Mouse (Mus musculus) myocyte (in vitro differentiated cells): ENCODE measurements around the gene Atf6. TPM values are rescaled to one million over a fixed set of nuclear protein-coding genes. Genes with fewer than 3 reads are reported as not detected.
A peak's percentile ranks its signal among the peaks of the same experiment; 100 is the strongest.

Experiments used
- H3K27me3 ChIP-seq: one replicate; pipeline ENCODE4 v1.6.1; 2011; ENCODE audit not compliant: control insufficient read depth, insufficient read depth, insufficient read length
- H3K36me3 ChIP-seq: one replicate; pipeline ENCODE4 v1.6.1; 2011; ENCODE audit not compliant: control insufficient read depth, insufficient read depth
- H3K4me2 ChIP-seq: one replicate; pipeline ENCODE4 v1.6.1; 2011; ENCODE audit warnings: low read depth, control low read depth
- H3K4me3 ChIP-seq: one replicate; pipeline ENCODE4 v1.5.1; 2011; ENCODE audit warnings: mild to moderate bottlenecking, control low read depth, moderate library complexity
- H3K79me2 ChIP-seq: one replicate; pipeline ENCODE4 v1.6.1; 2011; ENCODE audit not compliant: control insufficient read depth, insufficient read depth
- H3ac ChIP-seq: one replicate; pipeline ENCODE4 v1.6.1; 2011; ENCODE audit not compliant: control insufficient read depth, insufficient read length
- CEBPB ChIP-seq: IDR thresholded peaks from 2 replicates; pipeline ENCODE4 v1.6.1; 2011; ENCODE audit warnings: mild to moderate bottlenecking, moderate library complexity; ENCODE audit not compliant: poor library complexity, insufficient read depth, severe bottlenecking
- E2F4 ChIP-seq: IDR thresholded peaks from one replicate; pipeline ENCODE4 v1.6.1; 2011; ENCODE audit warnings: mild to moderate bottlenecking, control low read depth, moderate library complexity; ENCODE audit not compliant: insufficient read depth
- MAX ChIP-seq: IDR thresholded peaks from one replicate; pipeline ENCODE4 v1.6.1; 2011; ENCODE audit warnings: low read depth, mild to moderate bottlenecking, control low read depth
- MYOD1 ChIP-seq, 3 experiments: IDR thresholded peaks; one replicate each; pipeline ENCODE4 v1.6.1; 2011; ENCODE audit warnings: control low read depth in 2 of 3, low read depth in 2 of 3, mild to moderate bottlenecking in 2 of 3, moderate library complexity in 1 of 3; ENCODE audit not compliant: insufficient read length in 2 of 3, control insufficient read depth in 1 of 3
- MYOG ChIP-seq, 3 experiments: IDR thresholded peaks; one replicate each; pipeline ENCODE4 v1.6.1; 2011; ENCODE audit warnings: control low read depth in 2 of 3, low read depth in 2 of 3, mild to moderate bottlenecking in 2 of 3; ENCODE audit not compliant: insufficient read length in 2 of 3, control insufficient read depth in 1 of 3, insufficient read depth in 1 of 3
- POLR2A ChIP-seq: IDR thresholded peaks from one replicate; pipeline ENCODE4 v1.6.1; 2011; ENCODE audit warnings: low read depth, mild to moderate bottlenecking, control low read depth, moderate library complexity; ENCODE audit not compliant: insufficient read length
- POLR2AphosphoS2 ChIP-seq: IDR thresholded peaks from one replicate; pipeline ENCODE4 v1.6.1; 2011; ENCODE audit warnings: low read depth, control low read depth; ENCODE audit not compliant: insufficient read length
- REST ChIP-seq: IDR thresholded peaks from one replicate; pipeline ENCODE4 v1.6.1; 2011; ENCODE audit warnings: mild to moderate bottlenecking, control low read depth, moderate library complexity; ENCODE audit not compliant: insufficient read depth, insufficient read length
- SRF ChIP-seq: IDR thresholded peaks from one replicate; pipeline ENCODE4 v1.6.1; 2011; ENCODE audit warnings: low read depth; ENCODE audit not compliant: control insufficient read depth, insufficient read length
- TCF12 ChIP-seq: IDR thresholded peaks from one replicate; pipeline ENCODE4 v1.6.1; 2011; ENCODE audit warnings: mild to moderate bottlenecking, control low read depth; ENCODE audit not compliant: poor library complexity, insufficient read depth, severe bottlenecking
- TCF3 ChIP-seq: IDR thresholded peaks from one replicate; pipeline ENCODE4 v1.6.1; 2011; ENCODE audit warnings: low read depth, control low read depth; ENCODE audit not compliant: insufficient read length
- USF1 ChIP-seq: IDR thresholded peaks from one replicate; pipeline ENCODE4 v1.6.1; 2011; ENCODE audit warnings: low read depth, mild to moderate bottlenecking, control low read depth, moderate library complexity
- polyA plus RNA-seq: library from polyadenylated mRNA; unstranded; fragments of >200 nt; fragmentation: generic; extraction: Trizol; gene quantifications from one replicate; pipeline ENCODE4 v1.2.1, GENCODE M21; 2012; ENCODE audit warnings: missing spikeins

Gene Atf6
- polyA plus RNA-seq, 1 experiment = 40.2 TPM

DNA sequence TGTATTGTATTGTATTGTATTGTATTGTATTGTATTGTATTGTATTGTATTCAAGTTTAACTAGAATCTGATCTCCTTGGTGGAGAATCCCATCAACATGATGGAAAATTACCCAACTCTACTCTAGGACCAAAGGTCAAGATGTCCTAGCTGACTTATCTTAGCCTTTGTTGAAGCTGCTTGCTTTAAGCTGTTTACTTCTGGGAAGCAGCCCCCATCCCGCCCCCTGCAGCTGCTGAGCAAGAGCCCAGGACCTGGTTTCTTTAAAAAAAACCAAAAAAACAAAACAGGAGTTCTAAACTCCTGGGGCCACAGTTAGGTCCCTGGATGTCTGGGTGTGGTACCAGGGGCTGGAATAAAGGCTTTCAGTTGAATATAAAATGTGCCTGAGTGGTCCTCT, 24.7 kb upstream of the Atf6 start:
- Histone ChIP-seq H3K36me3 (no peaks in the 10 kb centered on the region), H3K4me3 (no peak overlapping the region), H3K79me2 (no peaks in the 10 kb centered on the region), H3K27me3 (no peaks in the 10 kb centered on the region), H3K4me2 (no peak overlapping the region), H3ac (no peak overlapping the region)
- TF ChIP-seq CEBPB (no peak), MYOD1 (IDR thresholded peaks at IDR 0.05; ENCODE audit: control insufficient read depth in 1 of 3, insufficient read length in 2 of 3, low read depth in 2 of 3) (no peak), TCF12 (no peak), USF1 (no peak), REST (no peak), POLR2A (no peak), MYOG (IDR thresholded peaks at IDR 0.05; ENCODE audit: control insufficient read depth in 1 of 3, insufficient read depth in 1 of 3, insufficient read length in 2 of 3, low read depth in 2 of 3) (no peak), MAX (no peak), SRF (no peak), POLR2AphosphoS2 (no peak), TCF3 (no peak), E2F4 (no peak)

DNA sequence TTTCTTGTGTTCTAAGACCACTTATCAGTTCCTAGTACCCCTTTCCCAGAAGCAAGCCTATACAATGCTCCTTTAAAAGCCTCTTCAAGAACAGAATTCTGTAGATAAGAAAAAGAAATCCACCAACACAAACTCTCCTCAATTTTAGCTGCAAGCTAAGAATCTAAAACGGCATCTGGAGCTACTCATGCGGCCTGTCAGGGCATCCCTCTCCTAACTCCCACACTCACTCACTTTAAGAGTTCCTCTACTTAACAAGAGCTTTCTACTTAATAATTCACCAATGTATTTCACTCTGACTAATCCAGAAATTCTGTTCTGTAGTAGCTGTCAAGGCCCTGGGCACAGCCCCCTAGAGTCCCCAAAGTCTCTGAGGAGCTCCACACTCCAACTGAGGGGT, 24.1 kb upstream of the Atf6 start:
- H3K79me2 ChIP-seq = no peaks in the 10 kb centered on the region
- no peaks in the 10 kb centered on the region for H3K27me3 ChIP-seq
- no peaks in the 10 kb centered on the region for H3K36me3 ChIP-seq
- no peak overlapping the region for H3ac ChIP-seq
- no peak overlapping the region for H3K4me3 ChIP-seq
- TF ChIP-seq TCF3 (no peak), SRF (no peak), MYOG (IDR thresholded peaks at IDR 0.05; ENCODE audit: control insufficient read depth in 1 of 3, insufficient read depth in 1 of 3, insufficient read length in 2 of 3, low read depth in 2 of 3) (no peak), POLR2AphosphoS2 (no peak), E2F4 (no peak), MYOD1 (IDR thresholded peaks at IDR 0.05; ENCODE audit: control insufficient read depth in 1 of 3, insufficient read length in 2 of 3, low read depth in 2 of 3) (no peak), POLR2A (no peak), TCF12 (no peak), CEBPB (no peak), USF1 (no peak), REST (no peak), MAX (no peak)
- no peak overlapping the region for H3K4me2 ChIP-seq

DNA sequence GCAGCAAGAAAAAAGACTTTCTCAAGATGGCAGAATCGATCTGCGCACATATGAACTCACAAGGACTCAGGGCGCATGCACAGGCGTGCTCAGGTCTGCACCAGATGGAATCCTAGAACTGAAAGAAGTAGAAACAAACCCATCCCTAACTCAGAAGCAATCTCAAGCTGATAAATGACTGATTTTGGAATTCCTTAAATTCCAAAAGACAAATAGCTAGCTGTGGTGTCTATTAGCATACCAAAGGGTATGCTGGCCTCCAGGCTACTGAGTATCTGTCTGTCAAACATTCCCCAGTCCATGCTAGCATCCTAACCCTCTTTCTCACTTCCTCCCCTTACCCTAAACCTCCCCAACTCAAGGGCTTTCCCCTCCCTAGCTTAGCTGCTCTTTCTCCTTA, 21.7 kb upstream of the Atf6 start:
- Histone ChIP-seq H3ac (no peak overlapping the region), H3K4me3 (no peak overlapping the region), H3K79me2 (peaks cover 4% of the 10 kb centered on the region), H3K36me3 (no peaks in the 10 kb centered on the region), H3K4me2 (no peak overlapping the region), H3K27me3 (no peaks in the 10 kb centered on the region)
- TF ChIP-seq E2F4 (no peak), TCF3 (no peak), USF1 (no peak), MAX (no peak), REST (no peak), TCF12 (no peak), MYOD1 (IDR thresholded peaks at IDR 0.05; ENCODE audit: control insufficient read depth in 1 of 3, insufficient read length in 2 of 3, low read depth in 2 of 3) (no peak), MYOG (IDR thresholded peaks at IDR 0.05; ENCODE audit: control insufficient read depth in 1 of 3, insufficient read depth in 1 of 3, insufficient read length in 2 of 3, low read depth in 2 of 3) (no peak), CEBPB (no peak), POLR2AphosphoS2 (no peak), SRF (no peak), POLR2A (no peak)

DNA sequence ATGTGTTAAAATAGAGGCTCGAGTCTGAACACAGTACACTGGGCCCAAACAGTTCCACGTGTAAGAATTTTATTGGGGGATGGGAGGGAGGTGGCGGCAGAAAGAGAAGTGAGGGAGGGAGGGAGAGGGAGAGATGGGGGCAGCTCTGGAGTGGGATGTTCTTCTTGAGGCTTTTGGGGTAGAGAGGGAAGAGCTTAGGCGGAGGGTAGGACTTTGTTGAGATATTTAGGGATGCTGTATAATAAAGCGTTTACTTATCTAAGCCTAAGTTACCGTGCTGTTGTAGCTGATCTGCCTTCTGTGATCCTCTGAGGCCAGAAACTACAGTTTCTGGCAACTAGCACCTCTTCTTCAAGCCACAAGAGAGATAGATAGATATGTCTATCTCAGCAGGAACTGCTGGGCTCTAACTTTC, 18.5 kb upstream of the Atf6 start:
- Histone ChIP-seq H3K36me3 (no peaks in the 10 kb centered on the region), H3K27me3 (no peaks in the 10 kb centered on the region), H3K4me3 (no peak overlapping the region), H3K4me2 (no peak overlapping the region), H3K79me2 (peaks cover 12% of the 10 kb centered on the region), H3ac (no peak overlapping the region)
- TF ChIP-seq REST = no peak
- no peak for TF ChIP-seq TCF12
- TF ChIP-seq SRF = no peak
- TF ChIP-seq POLR2A = no peak
- TF ChIP-seq MAX = no peak
- no peak for TF ChIP-seq POLR2AphosphoS2
- no peak for TF ChIP-seq MYOG (IDR thresholded peaks at IDR 0.05; ENCODE audit: control insufficient read depth in 1 of 3, insufficient read depth in 1 of 3, insufficient read length in 2 of 3, low read depth in 2 of 3)
- no peak for TF ChIP-seq TCF3
- no peak for TF ChIP-seq E2F4

DNA sequence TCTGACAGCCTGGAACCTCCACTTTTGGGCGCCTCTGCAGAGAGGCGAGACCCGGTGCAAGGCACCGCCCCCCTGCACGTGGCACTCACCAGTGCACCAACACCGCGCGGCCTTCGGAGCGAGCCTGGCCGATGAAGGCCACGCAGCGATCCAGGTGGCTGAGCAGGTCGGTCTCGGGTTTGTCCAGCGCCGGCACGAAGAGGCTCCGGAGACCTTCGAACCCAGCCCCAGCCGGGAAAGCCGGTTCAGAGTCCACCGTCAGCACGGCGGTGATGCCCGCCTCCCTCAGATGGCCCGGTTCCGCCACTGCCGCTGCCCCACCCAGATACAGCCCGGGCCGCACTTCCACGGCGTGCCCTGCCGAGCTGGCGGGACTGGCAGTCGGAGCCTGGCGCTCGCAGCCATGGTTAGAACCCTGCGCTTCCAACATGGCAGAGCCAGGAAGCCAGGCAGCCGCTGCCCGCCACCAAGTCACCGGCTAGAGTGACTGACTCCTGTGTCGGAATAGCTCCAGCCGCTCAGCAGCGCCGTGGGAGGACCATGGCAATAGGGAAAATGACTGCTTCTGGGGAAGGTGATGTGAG, 17.5 kb upstream of the Atf6 start, which contains the start of the genes Gm26620 and Dusp12:
Gene Gm26620, plus strand, starts transcription at position 88 of the 584 bp plus-strand sequence.
Gene Dusp12, minus strand, starts transcription at position 563 of the 584 bp plus-strand sequence.
- Histone ChIP-seq H3K4me3 (peak within 1 kb of the TSS; percentile 67), H3K36me3 (no peaks in the 10 kb centered on the region), H3K27me3 (no peaks in the 10 kb centered on the region), H3K79me2 (peaks cover 12% of the 10 kb centered on the region), H3K4me2 (peak within 1 kb of the TSS; percentile 95), H3ac (peak within 1 kb of the TSS; percentile 42)
- no peak for TF ChIP-seq TCF12
- no peak for TF ChIP-seq TCF3
- TF ChIP-seq REST = no peak
- no peak for TF ChIP-seq CEBPB
- peak; percentile 84 for TF ChIP-seq POLR2AphosphoS2
- TF ChIP-seq MAX = no peak
- peak in 1 of 3 experiments; percentile 46 for TF ChIP-seq MYOG (IDR thresholded peaks at IDR 0.05; ENCODE audit: control insufficient read depth in 1 of 3, insufficient read depth in 1 of 3, insufficient read length in 2 of 3, low read depth in 2 of 3)
- peak; percentile 74 for TF ChIP-seq POLR2A
- TF ChIP-seq E2F4 = peak; percentile 33
- peak; percentile 26 for TF ChIP-seq USF1
- peak; percentile 48 for TF ChIP-seq SRF
- TF ChIP-seq MYOD1 (IDR thresholded peaks at IDR 0.05; ENCODE audit: control insufficient read depth in 1 of 3, insufficient read length in 2 of 3, low read depth in 2 of 3) = peak in 1 of 3 experiments; percentile 4
